Mouse (Mus musculus): Measurements from ENCODE around the gene Eif4g3. TPM values are rescaled to one million over a fixed set of nuclear protein-coding genes. Genes with fewer than 3 reads are reported as not detected.
A peak's percentile ranks its signal among the peaks of the same experiment; 100 is the strongest.
"Not testable (repeated sequence)": the region's sequence is repeated elsewhere in the genome, so short reads cannot be mapped to it uniquely, and the experiment has no call there.

The Eif4g3 gene
- polyA plus RNA-seq, 1 experiment from 2014 or later = 55.9 TPM

GRCm38 (mm10) chr4:137979066-137979644 is 13.7 kb upstream of the Eif4g3 start:
- not testable (repeated sequence) for H3K9me3 ChIP-seq (ENCODE audit: control insufficient read depth, low read length); H3K9ac ChIP-seq (ENCODE audit: low read depth, low read length); H3K27me3 ChIP-seq (ENCODE audit: control insufficient read depth, insufficient read depth, low read length); H3K4me2 ChIP-seq (replicated peaks; ENCODE audit: low read depth, low read length); H3K4me3 ChIP-seq (ENCODE audit: low read length); H3K4me1 ChIP-seq (ENCODE audit: control insufficient read depth, insufficient read depth, low read length); H3K36me3 ChIP-seq (ENCODE audit: control insufficient read depth, insufficient read depth, low read length); ATAC-seq (ENCODE audit: low FRiP score, low TSS enrichment); H3K27ac ChIP-seq (ENCODE audit: low read depth, low read length)
- WGBS = no CpG with 5 or more reads among the region's 11 CpGs

GRCm38 (mm10) chr4:137982869-137983268 is 10.0 kb upstream of the Eif4g3 start:
- Histone ChIP-seq H3K4me3 (ENCODE audit: low read length) (no peak overlapping the region), H3K9ac (ENCODE audit: low read depth, low read length) (no peak overlapping the region), H3K4me2 (replicated peaks; ENCODE audit: low read depth, low read length) (no peak overlapping the region), H3K27me3 (ENCODE audit: control insufficient read depth, insufficient read depth, low read length) (no peaks in the 10 kb centered on the region), H3K27ac (ENCODE audit: low read depth, low read length) (no peak overlapping the region), H3K36me3 (ENCODE audit: control insufficient read depth, insufficient read depth, low read length) (no peaks in the 10 kb centered on the region), H3K9me3 (ENCODE audit: control insufficient read depth, low read length) (no peaks in the 10 kb centered on the region), H3K4me1 (ENCODE audit: control insufficient read depth, insufficient read depth, low read length) (no peaks in the 10 kb centered on the region)
- ATAC-seq (ENCODE audit: low FRiP score, low TSS enrichment) = no peak
- 86% methylated on average over 1 of the region's 1 CpGs for WGBS

- Histone ChIP-seq H3K4me2 (replicated peaks; ENCODE audit: low read depth, low read length) (no peak overlapping the region), H3K9ac (ENCODE audit: low read depth, low read length) (no peak overlapping the region), H3K4me1 (ENCODE audit: control insufficient read depth, insufficient read depth, low read length) (no peaks in the 10 kb centered on the region), H3K9me3 (ENCODE audit: control insufficient read depth, low read length) (no peaks in the 10 kb centered on the region), H3K36me3 (ENCODE audit: control insufficient read depth, insufficient read depth, low read length) (no peaks in the 10 kb centered on the region), H3K4me3 (ENCODE audit: low read length) (no peak overlapping the region), H3K27me3 (ENCODE audit: control insufficient read depth, insufficient read depth, low read length) (no peaks in the 10 kb centered on the region), H3K27ac (ENCODE audit: low read depth, low read length) (no peak overlapping the region)
- ATAC-seq (ENCODE audit: low FRiP score, low TSS enrichment) = peak; percentile 69
- WGBS = 23% methylated on average over 10 of the region's 10 CpGs
Measured at GRCm38 (mm10) chr4:137984212-137984611, 8.6 kb upstream of the Eif4g3 start.

- no peaks in the 10 kb centered on the region for H3K9me3 ChIP-seq (ENCODE audit: control insufficient read depth, low read length)
- no peak overlapping the region for H3K9ac ChIP-seq (ENCODE audit: low read depth, low read length)
- WGBS = 62% methylated on average over 5 of the region's 5 CpGs
- no peaks in the 10 kb centered on the region for H3K4me1 ChIP-seq (ENCODE audit: control insufficient read depth, insufficient read depth, low read length)
- H3K27me3 ChIP-seq (ENCODE audit: control insufficient read depth, insufficient read depth, low read length) = no peaks in the 10 kb centered on the region
- H3K36me3 ChIP-seq (ENCODE audit: control insufficient read depth, insufficient read depth, low read length) = no peaks in the 10 kb centered on the region
- no peak for ATAC-seq (ENCODE audit: low FRiP score, low TSS enrichment)
- H3K4me3 ChIP-seq (ENCODE audit: low read length) = no peak overlapping the region
- H3K27ac ChIP-seq (ENCODE audit: low read depth, low read length) = no peak overlapping the region
- H3K4me2 ChIP-seq (replicated peaks; ENCODE audit: low read depth, low read length) = no peak overlapping the region
Measured at GRCm38 (mm10) chr4:137984746-137985145, 8.1 kb upstream of the Eif4g3 start.

- Histone ChIP-seq H3K4me3 (ENCODE audit: low read length) (no peak overlapping the region), H3K9ac (ENCODE audit: low read depth, low read length) (no peak overlapping the region), H3K4me2 (replicated peaks; ENCODE audit: low read depth, low read length) (no peak overlapping the region), H3K27ac (ENCODE audit: low read depth, low read length) (no peak overlapping the region), H3K36me3 (ENCODE audit: control insufficient read depth, insufficient read depth, low read length) (no peaks in the 10 kb centered on the region), H3K27me3 (ENCODE audit: control insufficient read depth, insufficient read depth, low read length) (no peaks in the 10 kb centered on the region), H3K4me1 (ENCODE audit: control insufficient read depth, insufficient read depth, low read length) (no peaks in the 10 kb centered on the region), H3K9me3 (ENCODE audit: control insufficient read depth, low read length) (no peaks in the 10 kb centered on the region)
- WGBS = 88% methylated on average over 5 of the region's 5 CpGs
- ATAC-seq (ENCODE audit: low FRiP score, low TSS enrichment) = no peak
Measured at GRCm38 (mm10) chr4:137989426-137989825, 3.4 kb upstream of the Eif4g3 start.

GRCm38 (mm10) chr4:137990433-137990832 is 2.4 kb upstream of the Eif4g3 start:
- Histone ChIP-seq H3K4me1 (ENCODE audit: control insufficient read depth, insufficient read depth, low read length) (peaks cover 7% of the 10 kb centered on the region), H3K27me3 (ENCODE audit: control insufficient read depth, insufficient read depth, low read length) (no peaks in the 10 kb centered on the region), H3K36me3 (ENCODE audit: control insufficient read depth, insufficient read depth, low read length) (no peaks in the 10 kb centered on the region; the same call in 1 of the 2 replicates), H3K4me3 (ENCODE audit: low read length) (no peak overlapping the region), H3K27ac (ENCODE audit: low read depth, low read length) (no peak overlapping the region), H3K9me3 (ENCODE audit: control insufficient read depth, low read length) (no peaks in the 10 kb centered on the region), H3K9ac (ENCODE audit: low read depth, low read length) (no peak overlapping the region), H3K4me2 (replicated peaks; ENCODE audit: low read depth, low read length) (no peak overlapping the region)
- no peak for ATAC-seq (ENCODE audit: low FRiP score, low TSS enrichment)
- WGBS = 84% methylated on average over 4 of the region's 4 CpGs

GRCm38 (mm10) chr4:137991240-137991639 is 1.6 kb upstream of the Eif4g3 start:
- WGBS = 46% methylated on average over 7 of the region's 7 CpGs
- Histone ChIP-seq H3K4me2 (replicated peaks; ENCODE audit: low read depth, low read length) (no peak overlapping the region), H3K27me3 (ENCODE audit: control insufficient read depth, insufficient read depth, low read length) (no peaks in the 10 kb centered on the region), H3K4me3 (ENCODE audit: low read length) (no peak overlapping the region), H3K9ac (ENCODE audit: low read depth, low read length) (no peak overlapping the region), H3K4me1 (ENCODE audit: control insufficient read depth, insufficient read depth, low read length) (peaks cover 15% of the 10 kb centered on the region), H3K9me3 (ENCODE audit: control insufficient read depth, low read length) (no peaks in the 10 kb centered on the region), H3K36me3 (ENCODE audit: control insufficient read depth, insufficient read depth, low read length) (peaks cover 1% of the 10 kb centered on the region; the same call in 1 of the 2 replicates), H3K27ac (ENCODE audit: low read depth, low read length) (no peak overlapping the region)
- no peak for ATAC-seq (ENCODE audit: low FRiP score, low TSS enrichment)

GRCm38 (mm10) chr4:137993291-137993758 is 503 bp downstream of the Eif4g3 start:
- Histone ChIP-seq H3K9me3 (ENCODE audit: control insufficient read depth, low read length) (no peaks in the 10 kb centered on the region), H3K4me2 (replicated peaks; ENCODE audit: low read depth, low read length) (peak overlapping the region; percentile 60), H3K4me1 (ENCODE audit: control insufficient read depth, insufficient read depth, low read length) (peaks cover 16% of the 10 kb centered on the region), H3K27me3 (ENCODE audit: control insufficient read depth, insufficient read depth, low read length) (no peaks in the 10 kb centered on the region), H3K9ac (ENCODE audit: low read depth, low read length) (peak overlapping the region; percentile 99), H3K27ac (ENCODE audit: low read depth, low read length) (peak overlapping the region; percentile 93), H3K36me3 (ENCODE audit: control insufficient read depth, insufficient read depth, low read length) (peaks cover 15% of the 10 kb centered on the region), H3K4me3 (ENCODE audit: low read length) (peak overlapping the region; percentile 99)
- under 1% methylated on average over 57 of the region's 59 CpGs for WGBS
- peak; percentile 93 for ATAC-seq (ENCODE audit: low FRiP score, low TSS enrichment)

- Histone ChIP-seq H3K4me2 (replicated peaks; ENCODE audit: low read depth, low read length) (peak overlapping the region; percentile 60), H3K9me3 (ENCODE audit: control insufficient read depth, low read length) (no peaks in the 10 kb centered on the region), H3K4me1 (ENCODE audit: control insufficient read depth, insufficient read depth, low read length) (peaks cover 16% of the 10 kb centered on the region), H3K27me3 (ENCODE audit: control insufficient read depth, insufficient read depth, low read length) (no peaks in the 10 kb centered on the region), H3K4me3 (ENCODE audit: low read length) (peak overlapping the region; percentile 99), H3K36me3 (ENCODE audit: control insufficient read depth, insufficient read depth, low read length) (peaks cover 21% of the 10 kb centered on the region), H3K27ac (ENCODE audit: low read depth, low read length) (peak overlapping the region; percentile 93), H3K9ac (ENCODE audit: low read depth, low read length) (peak overlapping the region; percentile 99)
- peak; percentile 44 for ATAC-seq (ENCODE audit: low FRiP score, low TSS enrichment)
- 1% methylated on average over 54 of the region's 60 CpGs for WGBS
Measured at GRCm38 (mm10) chr4:137993821-137994561, 1.2 kb downstream of the Eif4g3 start.
